Mouse (Mus musculus) gastrocnemius, adult 2 months (tissue): ENCODE measurements around the gene Atxn7l3. TPM values are rescaled to one million over a fixed set of nuclear protein-coding genes. Genes with fewer than 3 reads are reported as not detected.

Experiments
- DNase-seq: peaks from one replicate; pipeline ENCODE4 v3.0.0; 2022
- H3K27ac ChIP-seq: fragments of 200-600 bp; 2 replicates; pipeline ENCODE4 v1.8.1; 2022; ENCODE audit warnings: mild to moderate bottlenecking
- H3K4me3 ChIP-seq: fragments of 200-600 bp; 2 replicates; pipeline ENCODE4 v1.8.1; 2022; ENCODE audit warnings: mild to moderate bottlenecking, moderate library complexity
- CTCF ChIP-seq: fragments of 200-600 bp; IDR thresholded peaks from 2 replicates; pipeline ENCODE4 v1.8.1; 2022; ENCODE audit warnings: antibody characterized with exemption, mild to moderate bottlenecking, moderate library complexity
- intact Hi-C: fragments of 180-260 bp; cut with DNase I; formaldehyde crosslinking; loops from one replicate; pipeline ENCODE4 v1.15.1; 2025
- total RNA-seq, 2 experiments: library from RNA; stranded (reverse); gene quantifications; 2 replicates each; pipeline ENCODE4 v1.2.3; 2021

Atxn7l3 gene
- total RNA-seq, 2 experiments from 2014 or later, result 12.0 to 12.6 TPM

- H3K4me3 ChIP-seq, result no peak overlapping the region
- DNase-seq, result no peak
- intact Hi-C loops, result no loop called here
- no peak overlapping the region for H3K27ac ChIP-seq
- peak; percentile 19; the same call in 1 of the 2 replicates for TF ChIP-seq CTCF
Measured at GRCm38 (mm10) chr11:102241874-102242273, 54.6 kb downstream of the Atxn7l3 start.

- no peak for DNase-seq
- H3K4me3 ChIP-seq, result no peak overlapping the region
- no peak overlapping the region for H3K27ac ChIP-seq
- intact Hi-C loops, result no loop called here
- no peak for TF ChIP-seq CTCF
Measured at GRCm38 (mm10) chr11:102241246-102241645, 55.2 kb downstream of the Atxn7l3 start.

DNA sequence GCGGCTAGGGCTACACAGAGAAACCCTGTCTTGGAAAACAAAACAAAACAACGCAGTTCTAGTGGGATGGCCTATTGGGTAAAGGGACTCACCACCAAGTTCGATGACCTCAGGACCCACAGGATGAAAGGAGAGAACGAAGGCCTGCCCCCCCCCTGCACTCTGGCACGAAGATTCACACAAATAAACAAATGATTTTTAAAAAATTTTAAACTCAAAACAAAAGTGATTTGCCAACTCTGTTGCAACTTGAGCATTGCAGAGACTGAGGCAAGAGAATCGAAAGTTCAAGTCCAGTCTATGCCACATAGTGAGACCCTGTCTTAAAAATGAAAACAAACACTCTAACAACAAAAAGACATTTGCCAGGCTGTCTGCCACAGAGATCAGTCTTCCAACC lies 55.8 kb downstream of the Atxn7l3 start:
- H3K27ac ChIP-seq, result no peak overlapping the region
- TF ChIP-seq CTCF, result no peak
- H3K4me3 ChIP-seq, result no peak overlapping the region
- no peak for DNase-seq
- intact Hi-C loops, result no loop called here

Other genes starting within 250 kb of the Atxn7l3 start
- 1 to 10 TPM; 1.2 TPM for gene Mpp2, start 208.1 kb downstream of the Atxn7l3 start, total RNA-seq
- gene Ppy, start 195.3 kb downstream of the Atxn7l3 start, total RNA-seq, result not detected
- gene Pyy, start 188.8 kb downstream of the Atxn7l3 start, total RNA-seq, result not detected
- not detected for gene Nags, start 151.1 kb downstream of the Atxn7l3 start, total RNA-seq
- 10 to 100 TPM in 1 of 2 experiments, 1 to 10 TPM in 1; 9.8 to 10.2 TPM for gene Tmem101, start 140.2 kb downstream of the Atxn7l3 start, total RNA-seq
- 100 to 1,000 TPM in 1 of 2 experiments, 10 to 100 TPM in 1; 95.3 to 106 TPM for gene Lsm12, start 111.3 kb downstream of the Atxn7l3 start, total RNA-seq
- 10 to 100 TPM; 50.3 to 53.0 TPM for gene G6pc3, start 107.0 kb downstream of the Atxn7l3 start, total RNA-seq
- 10 to 100 TPM; 78.3 to 78.7 TPM for gene Hdac5, start 66.5 kb downstream of the Atxn7l3 start, total RNA-seq
- gene BC030867, start 47.7 kb downstream of the Atxn7l3 start, total RNA-seq, result not detected
- gene Asb16, start 27.9 kb downstream of the Atxn7l3 start, total RNA-seq, result 10 to 100 TPM; 78.2 to 80.4 TPM
- gene Tmub2, start 11.7 kb downstream of the Atxn7l3 start, total RNA-seq, result 10 to 100 TPM; 13.9 to 15.7 TPM
- gene Ubtf, start 23.1 kb upstream of the Atxn7l3 start, total RNA-seq, result 10 to 100 TPM; 37.8 to 40.4 TPM
- gene Slc4a1, start 69.6 kb upstream of the Atxn7l3 start, total RNA-seq, result under 1 TPM in 1 of 2 experiments, not detected in 1; 0.06 TPM
- gene Rundc3a, start 96.8 kb upstream of the Atxn7l3 start, total RNA-seq, result not detected
- 10 to 100 TPM; 51.4 to 76.4 TPM for gene Slc25a39, start 111.3 kb upstream of the Atxn7l3 start, total RNA-seq
- gene Grn, start 133.7 kb upstream of the Atxn7l3 start, total RNA-seq, result 10 to 100 TPM; 12.6 to 32.3 TPM
- gene Fam171a2, start 151.1 kb upstream of the Atxn7l3 start, total RNA-seq, result 1 to 10 TPM in 1 of 2 experiments, under 1 TPM in 1; 0.66 to 1.1 TPM
- 1 to 10 TPM in 1 of 2 experiments, under 1 TPM in 1; 0.51 to 2.7 TPM for gene Itga2b, start 173.5 kb upstream of the Atxn7l3 start, total RNA-seq